Mouse (Mus musculus): ENCODE measurements around the gene 1110025L11Rik.
"Not testable (repeated sequence)": the region's sequence is repeated elsewhere in the genome, so short reads cannot be mapped to it uniquely, and the experiment has no call there.

Gene 1110025L11Rik

GRCm38 (mm10) chr16:89063902-89064301 is at the start of gene 1110025L11Rik:
TSS of gene 1110025L11Rik (minus strand) at chr16:89064002.
- not testable (repeated sequence) for ATAC-seq (ENCODE audit: insufficient number of reproducible peaks, low FRiP score, low TSS enrichment)

- not testable (repeated sequence) for ATAC-seq (ENCODE audit: insufficient number of reproducible peaks, low FRiP score, low TSS enrichment)
Measured at GRCm38 (mm10) chr16:89071041-89071440, 7.2 kb upstream of the 1110025L11Rik start.

DNA sequence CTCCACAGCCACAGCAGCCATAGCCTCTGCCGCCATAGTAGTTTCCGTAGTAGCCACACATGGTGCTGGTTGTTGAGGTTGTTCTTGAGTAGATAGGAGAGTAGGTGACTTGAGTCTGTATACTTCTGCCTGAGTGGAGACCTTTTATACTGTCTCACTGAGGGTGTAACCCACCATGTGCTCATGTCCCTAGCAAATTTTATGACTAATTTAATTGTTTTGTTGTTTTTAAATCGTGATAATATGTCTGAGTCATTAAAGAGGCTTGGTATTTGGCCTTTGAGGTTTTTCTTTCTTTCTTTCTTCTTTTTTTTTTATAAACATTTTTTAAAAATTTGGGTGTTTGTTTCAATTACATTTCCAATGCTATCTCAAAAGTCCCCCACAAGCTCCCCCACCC is 16.0 kb downstream of the 1110025L11Rik start, which contains the start of gene Krtap6-5:
TSS of gene Krtap6-5 (minus strand) at position 101 of the 400 bp plus-strand sequence.
- ATAC-seq (ENCODE audit: insufficient number of reproducible peaks, low FRiP score, low TSS enrichment), result no peak

GRCm38 (mm10) chr16:89041372-89041771 is 22.4 kb downstream of the 1110025L11Rik start, which contains the start of gene Gm10228:
TSS of gene Gm10228 (minus strand) at chr16:89041472.
- not testable (repeated sequence) for ATAC-seq (ENCODE audit: insufficient number of reproducible peaks, low FRiP score, low TSS enrichment)

GRCm38 (mm10) chr16:89031399-89031798 is 32.4 kb downstream of the 1110025L11Rik start, which contains the start of gene Krtap6-1:
TSS of gene Krtap6-1 (plus strand) at chr16:89031699.
- not testable (repeated sequence) for ATAC-seq (ENCODE audit: insufficient number of reproducible peaks, low FRiP score, low TSS enrichment)

DNA sequence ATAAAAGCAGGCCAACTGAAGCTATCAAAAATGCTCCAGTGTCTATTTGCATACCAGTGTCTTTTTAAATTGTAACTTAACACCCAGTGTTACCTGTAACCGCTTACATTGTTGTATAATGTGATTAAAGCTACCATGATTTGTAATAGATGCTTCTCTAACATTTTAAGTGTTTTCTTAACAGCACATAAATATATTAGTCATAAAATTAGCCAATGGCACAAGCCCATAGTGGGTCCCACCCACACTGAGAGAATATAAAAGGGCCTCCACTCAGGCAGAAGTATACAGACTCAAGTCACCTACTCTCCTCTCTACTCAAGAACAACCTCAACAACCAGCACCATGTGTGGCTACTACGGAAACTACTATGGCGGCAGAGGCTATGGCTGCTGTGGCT is 48.8 kb downstream of the 1110025L11Rik start, which contains the start of gene Gm10229:
TSS of gene Gm10229 (plus strand) at position 301 of the 400 bp plus-strand sequence.
- ATAC-seq (ENCODE audit: insufficient number of reproducible peaks, low FRiP score, low TSS enrichment), result not testable (repeated sequence)

GRCm38 (mm10) chr16:89013973-89014372 is 49.8 kb downstream of the 1110025L11Rik start:
- ATAC-seq (ENCODE audit: insufficient number of reproducible peaks, low FRiP score, low TSS enrichment), result no peak
